Mouse (Mus musculus) thymus, postnatal 14 days (tissue): ENCODE data around the gene Gm20388.

ENCODE experiments used
- DNase-seq: peaks from one replicate; pipeline ENCODE4 v3.0.0; 2021

Gm20388 gene

DNA sequence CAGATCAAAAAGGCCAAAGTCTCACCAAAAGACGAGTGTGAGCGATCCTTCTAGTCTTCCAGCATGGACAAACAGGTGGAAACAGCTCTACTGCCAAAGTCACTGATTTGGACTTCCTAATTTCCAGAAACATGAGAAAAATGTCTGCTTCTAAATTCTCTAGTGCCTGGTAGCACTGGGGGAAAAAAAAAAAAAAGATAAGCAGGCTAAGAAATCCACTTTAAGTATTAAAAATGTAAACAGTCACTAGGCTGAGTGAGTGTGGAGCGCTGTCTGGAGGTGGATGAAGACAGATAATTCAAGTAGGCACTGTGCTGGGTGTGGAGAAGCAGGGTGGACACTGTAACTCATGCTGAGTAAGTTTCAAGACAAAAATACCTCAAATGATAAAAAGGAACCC is 3025.3 kb downstream of the Gm20388 start:
- DNase-seq, result no peak

DNA sequence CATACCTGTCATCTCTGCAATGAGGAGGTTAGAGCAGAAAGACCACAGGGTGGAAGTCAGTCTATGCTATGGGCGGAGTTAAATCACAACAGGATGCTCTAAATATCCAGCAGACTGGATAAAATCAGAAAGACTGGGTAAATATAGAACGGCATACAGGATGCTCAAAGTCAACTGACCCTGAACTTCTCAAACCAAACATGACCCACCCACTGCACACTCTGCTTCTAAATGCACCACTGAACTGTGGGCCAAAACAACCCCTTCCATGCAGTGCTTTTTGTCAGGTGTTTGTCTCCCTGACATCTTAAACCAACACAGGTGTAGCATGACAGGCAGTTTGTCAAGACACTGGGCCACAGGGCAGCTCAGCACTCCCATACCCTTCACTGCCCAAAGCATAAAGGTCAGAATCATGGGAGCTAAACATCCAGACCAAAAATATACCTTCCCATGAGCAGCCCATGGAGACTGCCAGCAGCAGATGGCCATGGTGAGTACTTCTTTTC is 3027.0 kb downstream of the Gm20388 start:
- no peak for DNase-seq

- DNase-seq, result no peak
Measured at GRCm38 (mm10) chr8:122938170-122938569, 3027.5 kb downstream of the Gm20388 start.

- DNase-seq, result peak; percentile 60
Measured at GRCm38 (mm10) chr8:122938591-122938990, 3027.9 kb downstream of the Gm20388 start.

GRCm38 (mm10) chr8:122942803-122943713 is 3032.4 kb downstream of the Gm20388 start:
- DNase-seq, result peak; percentile 64

- no peak for DNase-seq
Measured at GRCm38 (mm10) chr8:122945775-122946174, 3035.1 kb downstream of the Gm20388 start.

DNA sequence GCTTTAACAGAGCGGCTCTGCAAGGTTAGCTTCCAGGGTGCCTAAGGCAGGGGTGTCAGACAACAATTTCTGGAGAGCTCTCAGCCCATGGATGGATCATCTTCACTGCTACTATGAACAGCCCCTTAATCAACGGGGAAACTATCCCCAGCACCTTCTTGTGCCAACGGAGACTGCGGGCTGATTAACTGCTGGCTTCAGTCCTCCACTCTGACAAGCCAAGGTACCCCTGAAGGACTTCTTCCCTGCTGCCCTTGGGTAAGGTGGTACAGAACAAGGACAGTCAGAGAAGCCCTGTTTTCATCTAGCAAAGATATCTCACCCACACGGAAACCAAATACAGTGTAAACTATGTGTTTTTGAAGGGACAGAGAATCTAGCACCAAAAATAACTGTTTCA is 3039.1 kb downstream of the Gm20388 start:
- DNase-seq, result no peak

GRCm38 (mm10) chr8:122951456-122951855 is 3040.8 kb downstream of the Gm20388 start:
- DNase-seq, result peak; percentile 63

DNA sequence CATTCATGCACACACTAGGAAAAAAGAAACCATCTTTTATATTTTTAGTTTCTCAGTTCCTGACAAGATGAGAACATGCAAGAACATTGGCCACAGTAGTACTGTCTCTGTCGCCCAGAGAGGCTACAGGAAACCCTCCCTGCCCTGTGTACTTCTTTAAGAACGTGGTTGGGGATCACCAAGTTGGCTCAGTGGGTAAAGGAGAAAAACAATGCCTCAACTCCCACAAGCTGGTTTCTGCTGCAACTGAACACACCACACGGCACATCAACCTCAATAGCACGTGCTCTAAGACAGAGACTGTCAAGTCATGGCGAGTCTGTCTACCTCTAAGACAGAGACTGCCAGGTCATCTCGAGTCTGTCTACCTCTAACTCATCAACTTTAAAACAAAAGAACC is 3042.4 kb downstream of the Gm20388 start:
- peak; percentile 32 for DNase-seq

DNA sequence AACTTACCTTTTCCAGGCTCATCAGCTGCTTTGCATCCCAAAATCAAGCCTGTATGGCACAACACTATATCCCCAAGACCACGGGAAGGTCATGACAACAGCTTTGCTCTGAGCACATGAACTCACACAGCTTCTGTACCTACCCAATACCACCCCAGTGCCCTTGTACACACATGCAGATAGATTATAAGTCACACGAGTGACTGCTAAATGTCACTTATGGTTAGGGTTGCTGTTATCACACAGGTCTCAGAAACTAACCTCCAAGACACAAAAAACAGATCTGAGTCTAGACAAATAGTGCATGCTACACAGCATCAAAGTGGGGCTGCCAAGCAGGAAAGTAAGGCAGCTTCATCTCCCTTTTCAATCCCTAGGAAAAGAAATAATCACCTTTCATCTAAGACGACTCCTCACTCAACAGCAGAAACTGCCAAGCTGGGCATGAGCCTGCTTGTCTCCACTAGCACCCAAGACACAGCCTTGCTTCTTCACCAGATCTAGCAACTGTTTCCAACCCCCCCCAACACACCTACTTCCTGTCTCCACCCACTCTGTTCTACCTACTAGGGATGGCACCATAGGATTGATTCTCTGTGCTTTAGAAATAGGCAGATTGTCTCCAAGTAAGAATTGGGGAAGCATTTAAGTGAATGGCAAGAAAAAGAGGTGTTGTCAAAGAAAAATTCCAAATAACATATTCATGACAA is 3043.6 kb downstream of the Gm20388 start:
- DNase-seq, result peak; percentile 57

- no peak for DNase-seq
Measured at GRCm38 (mm10) chr8:122955195-122955594, 3044.6 kb downstream of the Gm20388 start.

- DNase-seq, result no peak
Measured at GRCm38 (mm10) chr8:122955997-122956396, 3045.4 kb downstream of the Gm20388 start.

DNA sequence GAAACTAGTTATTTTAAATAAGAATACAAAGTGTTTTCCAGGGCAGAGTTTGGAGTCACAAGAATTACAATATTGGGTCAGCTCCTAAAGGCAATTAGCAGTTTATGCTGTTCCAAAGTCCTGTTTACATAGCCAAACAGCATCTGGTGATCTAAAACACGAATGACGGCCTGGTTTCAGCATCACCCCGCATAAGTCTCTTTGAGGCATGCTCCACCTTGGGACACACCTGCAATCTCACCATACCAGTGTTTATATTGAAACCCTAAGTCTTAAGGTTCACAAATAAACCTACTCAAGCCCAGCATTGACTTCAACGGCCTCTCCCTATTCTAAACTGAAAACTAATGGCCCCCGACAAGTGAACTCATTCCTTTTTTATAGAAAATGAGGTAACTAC is 3049.7 kb downstream of the Gm20388 start:
- no peak for DNase-seq

GRCm38 (mm10) chr8:122960932-122961331 is 3050.3 kb downstream of the Gm20388 start:
- DNase-seq, result no peak

DNA sequence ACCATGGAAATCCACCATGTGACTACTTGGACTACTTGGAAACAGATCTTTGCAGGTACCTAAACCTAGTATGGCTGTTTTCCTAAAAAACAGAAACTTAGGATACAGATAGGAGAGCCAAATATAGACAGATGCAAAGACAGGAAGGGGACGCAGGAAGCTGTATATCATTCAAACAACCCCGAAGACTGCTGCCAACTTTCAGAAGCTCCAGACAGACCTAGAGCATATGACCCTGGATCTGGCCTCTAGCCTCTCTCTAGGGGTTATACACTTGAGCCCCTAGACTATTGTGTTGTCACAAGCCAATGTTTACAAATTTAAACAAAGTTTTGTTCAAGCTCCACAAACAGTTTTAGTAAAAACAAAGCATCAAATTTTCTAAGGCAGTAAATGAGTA is 3050.8 kb downstream of the Gm20388 start:
- DNase-seq, result no peak

GRCm38 (mm10) chr8:122962046-122962445 is 3051.4 kb downstream of the Gm20388 start:
- no peak for DNase-seq

- DNase-seq, result no peak
Measured at GRCm38 (mm10) chr8:122966638-122967037, 3056.0 kb downstream of the Gm20388 start.

DNA sequence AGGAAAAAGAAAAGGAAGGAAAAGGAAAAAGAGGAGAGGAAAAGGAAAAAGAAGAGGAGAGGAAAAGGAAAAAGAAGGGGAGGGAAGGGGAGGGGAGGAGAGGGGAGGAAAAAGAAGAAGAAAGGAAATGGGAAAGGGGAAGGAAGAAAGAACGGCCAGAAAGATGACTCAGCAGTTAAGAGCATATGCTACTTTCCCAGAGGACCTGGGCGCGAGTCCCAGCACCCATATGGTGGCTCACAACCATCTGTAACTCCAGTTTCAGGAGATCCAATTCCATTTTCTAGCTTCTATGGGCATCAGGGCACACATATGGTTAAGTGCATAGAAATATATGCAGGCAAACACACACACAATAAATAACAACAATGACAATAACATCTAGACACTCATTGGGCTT is 3057.5 kb downstream of the Gm20388 start:
- no peak for DNase-seq

- DNase-seq, result no peak
Measured at GRCm38 (mm10) chr8:122969964-122970620, 3059.5 kb downstream of the Gm20388 start.

DNA sequence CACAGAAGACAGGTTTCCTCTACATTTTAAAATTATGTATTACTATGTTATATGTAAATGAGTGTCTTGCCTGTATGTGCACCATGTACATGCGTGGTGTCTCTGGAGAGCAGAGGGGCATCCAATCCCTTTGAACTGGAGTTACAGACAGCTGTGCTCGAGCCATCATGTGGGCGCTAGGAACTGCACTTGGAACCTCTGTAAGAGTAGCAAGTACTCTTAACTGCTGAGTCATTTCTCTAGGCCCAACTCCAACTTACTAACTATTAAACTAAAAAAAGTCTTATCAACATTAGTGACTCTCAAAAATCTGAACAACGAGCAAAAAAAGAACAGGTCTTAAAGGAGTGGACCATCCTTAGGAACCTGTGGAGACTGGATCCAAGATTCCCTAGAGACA is 3065.4 kb downstream of the Gm20388 start:
- no peak for DNase-seq

GRCm38 (mm10) chr8:122979424-122979823 is 3068.8 kb downstream of the Gm20388 start:
- no peak for DNase-seq

DNA sequence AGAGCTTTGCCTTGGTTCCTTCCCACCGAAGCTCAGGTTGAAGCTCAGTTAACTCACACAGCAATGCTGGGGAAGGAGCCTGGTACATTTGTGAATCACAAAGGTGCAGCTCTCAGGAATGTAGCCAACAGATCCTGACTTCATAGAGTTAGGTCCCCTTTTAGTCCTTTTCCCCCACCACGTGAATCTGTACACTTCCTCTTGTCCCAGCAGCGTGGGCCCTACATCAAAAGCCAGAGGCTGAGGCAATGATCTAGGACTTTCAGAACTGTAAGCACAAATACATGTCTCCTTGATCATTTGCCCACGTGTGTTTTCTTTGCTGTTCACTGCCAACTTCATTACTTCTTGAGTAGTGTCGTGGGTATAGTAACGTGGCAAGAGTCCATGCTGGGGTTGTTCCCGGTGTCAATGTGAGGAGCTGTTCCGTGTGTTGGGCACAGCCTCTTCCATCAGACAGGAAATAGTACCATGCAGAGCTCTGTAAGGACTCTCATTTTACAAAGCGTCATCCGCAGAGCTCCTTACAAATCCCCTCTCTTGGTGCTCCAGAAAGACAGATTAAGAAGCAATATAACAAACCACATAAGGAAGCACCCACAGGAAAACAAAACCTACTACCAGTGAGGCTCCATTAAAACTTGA is 3069.3 kb downstream of the Gm20388 start:
- no peak for DNase-seq

GRCm38 (mm10) chr8:122981646-122982045 is 3071.0 kb downstream of the Gm20388 start:
- DNase-seq, result no peak
